Mouse (Mus musculus) stomach, postnatal 0 days (tissue): ENCODE measurements around the gene Bysl.
A peak's percentile ranks its signal among the peaks of the same experiment; 100 is the strongest.

Source experiments
- CTCF ChIP-seq: IDR thresholded peaks from 2 replicates; pipeline ENCODE4 v1.5.1; 2016; ENCODE audit warnings: antibody characterized with exemption, low read depth, mild to moderate bottlenecking, moderate library complexity
- EP300 ChIP-seq: optimal IDR thresholded peaks from 2 replicates; pipeline ENCODE3; 2016; ENCODE audit warnings: antibody characterized with exemption

DNA sequence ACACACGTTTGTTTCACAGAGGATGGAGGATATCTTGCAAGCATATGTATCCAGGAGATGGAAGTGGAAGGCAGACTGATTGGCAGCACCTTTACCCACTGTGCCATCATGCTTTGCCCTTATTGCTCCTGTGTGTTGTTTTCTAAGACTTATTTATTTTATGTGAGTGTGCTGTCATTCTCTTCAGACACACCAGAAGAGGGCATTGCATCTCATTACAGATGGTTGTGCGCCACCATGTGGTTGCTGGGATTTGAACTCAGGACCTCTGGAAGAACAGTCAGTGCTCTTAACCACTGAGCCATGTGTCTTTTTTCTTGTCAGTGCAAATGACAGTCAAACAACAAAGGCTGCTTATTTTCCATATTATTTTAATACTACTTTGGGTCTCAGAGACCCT, 16.5 kb upstream of the Bysl start:
- TF ChIP-seq CTCF (peak; percentile 46), EP300 (no peak)
